Mouse (Mus musculus): ENCODE results near the gene Cbx4.

Cbx4 gene

DNA sequence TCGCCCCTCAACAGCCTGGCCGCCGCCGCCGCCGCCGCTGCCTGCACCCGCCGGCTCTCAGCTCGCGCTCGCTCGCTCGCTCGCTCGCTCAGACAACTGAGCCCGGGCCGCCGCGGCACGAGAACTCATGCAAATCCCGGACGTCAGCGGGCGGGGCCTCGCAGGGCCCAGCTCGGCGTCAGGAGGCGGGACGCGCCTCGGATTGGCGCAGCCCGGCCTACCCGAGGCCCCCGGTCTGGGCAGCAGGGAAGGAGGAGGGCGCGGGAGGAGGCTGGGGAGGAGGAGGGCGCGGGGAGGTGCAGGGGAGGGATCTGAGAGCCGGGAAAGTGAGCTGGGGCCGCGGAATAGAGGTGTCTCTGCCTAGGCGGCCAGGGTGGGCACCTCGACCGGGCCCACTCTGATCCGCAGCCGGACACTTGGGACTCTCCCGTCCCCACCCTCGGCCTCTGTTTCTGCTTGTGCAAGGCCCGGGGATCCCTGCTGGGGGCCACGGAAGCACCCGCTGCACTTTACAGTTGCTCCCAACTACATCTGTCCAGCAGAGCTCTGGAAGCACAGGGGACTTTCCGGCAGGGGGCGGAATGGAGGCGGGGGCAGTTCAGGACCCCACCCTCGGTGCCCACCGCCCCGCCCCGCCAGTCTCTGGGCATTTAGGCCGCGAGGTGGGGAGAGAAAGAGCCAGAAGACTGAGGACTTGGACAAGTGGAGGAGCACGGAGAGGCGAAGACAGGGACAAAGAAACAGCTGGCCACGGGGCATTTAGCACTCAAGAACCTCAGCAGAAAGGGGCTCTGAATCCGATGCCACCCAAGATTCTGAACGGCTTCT, at the start of gene Cbx4:
Gene Cbx4 (minus strand): TSS at position 78 of the 828 bp plus-strand sequence.
- peak; percentile 88 to 89 for DNase-seq (ENCODE audit: low spot score in 2 of 2)

DNA sequence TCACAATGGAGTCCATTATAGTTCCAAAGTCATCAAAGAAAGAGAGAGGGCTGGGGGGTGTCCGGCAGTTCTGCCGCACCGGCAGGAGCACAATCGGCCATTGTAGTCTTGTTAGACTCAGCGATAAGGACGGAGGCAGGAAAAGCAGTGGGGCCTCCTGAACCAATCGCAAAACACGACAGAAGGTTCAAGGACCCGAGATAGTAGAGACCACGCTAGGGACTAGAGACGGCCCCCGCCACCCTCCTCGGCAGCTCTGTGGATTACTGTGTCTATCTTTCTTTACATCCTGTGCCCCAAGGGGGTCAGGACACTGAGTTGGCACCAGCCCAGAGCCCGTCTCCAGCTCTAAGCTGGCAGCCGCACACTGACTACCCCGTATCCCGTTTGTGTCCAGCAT, 48.6 kb upstream of the Cbx4 start:
- no peak for DNase-seq (ENCODE audit: low spot score in 2 of 2)

DNA sequence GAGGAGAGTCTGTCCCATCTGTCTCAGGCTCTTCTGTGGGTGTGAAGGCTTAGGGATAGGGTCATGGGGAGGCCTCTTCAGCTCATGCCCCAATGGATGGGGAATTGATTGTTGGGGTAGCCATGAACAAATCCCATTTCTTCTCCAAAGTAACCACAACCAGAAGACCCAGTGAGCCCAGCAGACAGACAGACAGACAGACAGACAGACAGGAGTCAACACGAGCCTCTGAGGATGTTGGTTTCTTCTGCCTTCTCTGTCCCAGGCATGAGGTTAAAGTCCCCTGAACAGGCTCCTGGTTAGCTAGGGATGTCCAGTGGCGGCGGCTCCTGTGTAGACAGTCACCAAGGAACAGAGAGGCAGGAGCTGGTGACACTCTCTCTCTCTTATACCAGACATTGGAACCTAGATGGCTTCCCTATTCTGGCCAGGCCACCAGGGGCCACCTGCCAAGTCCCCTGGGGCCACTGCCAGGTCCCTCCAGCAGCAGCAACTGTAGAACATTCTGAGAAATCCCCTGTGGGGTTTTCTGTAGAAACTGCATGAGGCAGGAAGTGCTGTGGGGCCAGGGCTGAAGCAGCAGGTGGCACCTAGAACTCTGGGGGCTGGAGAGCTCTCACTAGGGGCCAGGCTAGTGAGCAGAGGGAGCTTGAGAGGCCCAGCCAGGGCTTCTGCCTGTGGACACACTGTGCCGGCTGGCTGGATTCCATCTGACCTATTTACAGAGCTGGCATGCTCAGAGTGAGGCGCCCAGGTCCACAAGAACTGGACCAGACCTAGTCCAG, 47.6 kb upstream of the Cbx4 start:
- DNase-seq (ENCODE audit: low spot score in 2 of 2), result peak; percentile 56 to 61

DNA sequence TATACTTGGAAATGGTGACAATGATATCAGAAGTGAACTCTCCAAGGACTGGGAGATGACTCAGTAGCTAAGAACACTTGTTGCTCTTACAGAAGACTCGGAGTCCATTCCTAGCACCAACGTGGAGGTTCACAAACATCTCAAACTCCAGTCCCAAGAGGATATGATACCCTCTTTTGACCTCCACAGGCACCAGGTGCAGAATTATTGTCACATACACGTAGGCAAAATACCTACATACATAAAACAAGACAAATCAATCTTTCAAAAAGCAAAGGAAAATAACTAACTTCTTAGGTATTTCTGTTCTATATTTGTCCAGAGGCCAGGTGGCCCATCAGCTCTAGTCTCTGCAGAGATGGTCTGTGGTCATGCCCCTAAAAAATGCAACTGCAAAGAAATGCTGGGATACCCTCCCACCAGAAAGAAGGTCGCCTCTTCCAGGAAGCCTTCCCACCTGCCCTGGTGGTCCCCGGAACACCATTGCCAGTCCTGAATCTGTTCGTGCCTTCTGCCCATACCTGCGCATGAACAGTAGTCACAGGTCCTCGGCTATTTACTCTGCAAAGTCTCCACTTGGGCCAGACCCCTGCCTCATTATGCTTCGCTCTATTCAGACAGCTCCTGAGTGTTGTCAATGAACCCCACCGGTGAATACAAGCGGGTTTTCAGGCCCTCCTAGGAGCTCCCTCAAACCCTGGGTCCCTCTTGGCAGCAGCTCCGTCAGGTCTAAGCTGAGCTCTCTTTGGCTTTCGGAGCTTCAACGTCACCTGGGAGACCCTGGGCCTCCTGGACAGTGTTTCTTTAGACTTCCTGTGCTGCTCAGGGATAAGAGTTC, 46.4 kb upstream of the Cbx4 start:
- no peak for DNase-seq (ENCODE audit: low spot score in 2 of 2)

DNA sequence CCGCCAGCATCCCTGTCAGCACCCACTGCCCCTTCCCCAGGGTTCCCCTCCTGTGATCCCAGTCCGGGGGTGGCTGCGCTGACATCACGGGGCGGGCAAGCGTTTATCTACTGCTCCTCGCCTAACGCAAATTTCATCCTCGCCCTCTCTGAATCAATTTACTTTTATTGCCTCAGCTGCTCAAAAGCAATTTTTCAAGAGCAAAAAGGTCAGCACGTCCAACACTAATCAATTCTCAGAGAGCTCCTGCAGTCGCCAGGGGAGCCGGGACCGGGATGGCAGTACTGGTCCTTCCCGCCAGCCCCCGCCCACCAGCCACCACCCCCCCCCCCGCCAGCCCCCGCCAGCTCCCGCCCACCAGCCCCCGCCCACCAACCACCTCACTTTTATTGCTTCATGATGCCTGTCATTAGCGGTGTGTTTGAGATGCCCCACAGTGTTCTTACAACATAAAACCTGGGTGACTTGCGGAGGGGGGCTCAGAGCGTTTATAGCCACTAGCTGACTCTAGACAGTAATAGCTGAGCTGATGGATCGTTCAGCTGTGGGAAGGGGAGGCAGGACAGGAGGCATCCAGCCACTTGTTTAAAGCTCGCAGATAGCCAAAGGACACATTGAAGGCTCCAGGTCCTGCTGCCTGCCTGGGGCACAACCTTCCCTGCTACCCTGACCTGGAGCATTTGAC, 44.2 kb upstream of the Cbx4 start:
- no peak for DNase-seq (ENCODE audit: low spot score in 2 of 2)

DNA sequence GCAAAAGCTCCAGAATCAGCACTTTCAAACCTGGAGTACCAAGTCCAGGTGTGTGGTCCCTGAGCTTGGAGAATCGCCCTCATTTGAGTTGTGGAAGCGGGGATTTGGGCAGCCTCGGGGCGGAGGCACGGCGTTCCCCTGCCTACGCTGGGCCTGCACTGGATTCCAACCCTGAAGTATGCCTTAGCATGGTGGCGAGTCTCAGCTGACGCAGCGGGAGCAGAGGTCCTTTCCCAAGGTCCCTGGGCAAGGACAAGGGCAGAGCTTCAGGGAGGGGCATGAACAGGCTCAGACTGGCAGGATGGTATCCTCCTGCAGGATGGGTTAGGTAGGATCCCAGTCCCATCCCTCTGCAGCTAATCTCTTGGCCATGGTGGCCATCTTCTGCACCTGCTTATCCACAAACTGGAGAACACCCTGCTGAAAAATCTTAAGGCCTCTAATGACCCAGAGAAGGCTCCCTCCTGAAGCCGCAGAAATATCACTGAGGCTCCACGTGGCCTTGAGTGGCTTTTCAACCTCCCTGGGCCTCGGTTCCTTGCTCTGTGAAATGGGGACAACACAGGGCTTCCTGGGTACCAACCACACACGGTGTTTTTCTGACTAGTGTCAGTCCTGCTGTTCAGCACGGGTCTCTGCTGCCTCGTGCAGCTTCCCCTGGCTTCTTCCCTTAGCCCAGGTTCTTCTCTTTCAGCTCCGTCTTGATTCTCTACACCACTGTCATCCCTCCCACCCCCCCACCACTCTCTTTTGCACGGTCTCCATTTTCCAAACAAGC, 43.4 kb upstream of the Cbx4 start:
- no peak for DNase-seq (ENCODE audit: low spot score in 2 of 2)

DNA sequence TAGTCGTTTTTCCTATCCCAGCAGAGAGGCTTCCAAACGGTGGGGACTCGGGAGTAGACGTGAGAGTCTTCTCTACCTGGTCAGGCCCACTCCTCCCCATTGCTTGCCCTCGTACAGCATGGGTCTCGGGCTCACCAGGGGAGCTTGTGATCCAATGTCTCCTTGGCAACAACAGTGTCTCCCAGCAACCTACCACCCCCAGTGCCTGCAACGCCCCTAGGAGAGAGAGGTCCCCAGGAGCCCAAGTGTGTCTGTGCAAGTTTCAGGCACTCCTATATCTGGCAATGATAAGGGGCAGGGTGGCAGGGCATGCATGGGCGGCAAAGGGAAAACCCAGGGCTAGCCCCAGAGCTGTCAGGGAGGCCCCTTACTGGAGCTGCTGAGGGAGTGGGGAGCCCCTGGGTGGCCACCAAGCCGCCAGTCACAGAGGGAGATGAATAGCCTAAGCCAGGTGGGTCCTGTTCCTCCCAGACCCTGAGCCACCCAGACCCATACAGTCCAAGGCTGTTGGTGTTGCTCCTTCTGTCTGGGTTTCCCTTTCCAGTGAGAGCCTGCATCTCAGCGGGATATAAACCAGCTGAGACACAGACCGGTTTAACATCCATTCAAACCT, 42.8 kb upstream of the Cbx4 start:
- no peak for DNase-seq (ENCODE audit: low spot score in 2 of 2)

GRCm38 (mm10) chr11:119127686-119128473, 41.9 kb upstream of the Cbx4 start:
- peak; percentile 49 to 70 for DNase-seq (ENCODE audit: low spot score in 2 of 2)

DNA sequence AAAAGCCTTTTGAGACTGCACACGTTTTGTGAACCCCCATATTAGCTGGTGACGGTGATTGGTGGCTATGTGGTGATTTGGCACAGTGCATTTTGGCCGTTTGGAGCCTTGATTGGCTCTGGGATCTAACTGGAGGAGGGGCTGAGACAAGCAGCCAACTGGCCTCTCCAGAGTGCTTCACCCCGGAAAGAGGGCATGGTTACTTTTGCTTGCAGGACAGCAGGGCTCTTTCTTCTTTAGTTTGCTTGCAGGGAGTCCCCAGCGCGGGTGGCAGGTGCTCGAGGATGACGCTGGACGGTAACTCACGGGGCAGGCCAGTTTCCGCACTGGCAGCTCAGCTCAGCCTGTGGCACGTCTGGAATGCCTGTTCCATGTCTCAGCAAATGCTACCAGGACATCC, 41.1 kb upstream of the Cbx4 start:
- no peak for DNase-seq (ENCODE audit: low spot score in 2 of 2)

- DNase-seq (ENCODE audit: low spot score in 2 of 2), result peak; percentile 88 to 91
These were observed 40.2 kb upstream of the Cbx4 start for GRCm38 (mm10) chr11:119125929-119126861.

DNA sequence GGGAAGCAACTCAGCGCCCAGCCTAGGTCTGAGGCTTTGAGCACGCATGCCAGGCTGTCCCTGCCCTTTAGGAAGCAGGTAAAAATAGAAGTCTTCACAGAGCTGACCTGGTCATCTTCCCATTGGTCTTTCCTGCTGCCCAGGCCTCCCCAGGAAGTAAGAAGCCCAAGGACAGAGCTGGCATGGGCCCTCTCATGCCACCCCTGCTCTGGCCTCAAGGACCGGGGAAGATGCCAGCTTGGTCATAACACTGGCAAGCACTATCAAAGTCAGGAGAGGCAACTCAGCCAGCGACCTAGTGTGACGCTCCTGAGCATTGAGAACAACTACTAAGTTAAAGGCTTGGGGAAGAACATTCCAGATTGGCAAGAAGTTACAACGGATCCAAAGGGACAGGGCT, 38.5 kb upstream of the Cbx4 start:
- peak; percentile 73 to 81 for DNase-seq (ENCODE audit: low spot score in 2 of 2)

GRCm38 (mm10) chr11:119123522-119124319, 37.7 kb upstream of the Cbx4 start:
- no peak for DNase-seq (ENCODE audit: low spot score in 2 of 2)

- no peak for DNase-seq (ENCODE audit: low spot score in 2 of 2)
These were observed 36.4 kb upstream of the Cbx4 start for GRCm38 (mm10) chr11:119122396-119122795.

DNA sequence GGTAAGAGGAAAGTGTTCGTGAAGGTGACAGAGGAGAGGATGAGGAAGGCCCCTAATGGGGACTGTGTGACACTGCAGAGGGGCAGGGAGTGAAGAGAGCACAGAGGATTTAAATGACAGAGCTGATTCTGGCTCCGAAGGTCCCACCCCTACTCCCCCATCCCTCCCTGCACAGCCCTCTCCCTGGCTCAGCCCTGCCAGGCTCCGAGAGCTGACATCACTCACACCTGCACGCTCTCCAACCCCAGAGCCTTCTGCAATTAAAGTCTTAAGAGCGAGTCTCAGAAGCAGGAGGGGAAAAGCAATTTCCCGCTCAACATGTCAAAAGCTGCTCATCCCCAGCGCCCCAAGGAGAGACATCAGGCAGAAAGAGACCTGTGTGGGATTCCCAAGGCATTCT, 32.9 kb upstream of the Cbx4 start:
- no peak for DNase-seq (ENCODE audit: low spot score in 2 of 2)

GRCm38 (mm10) chr11:119117945-119118344, 31.9 kb upstream of the Cbx4 start:
- DNase-seq (ENCODE audit: low spot score in 2 of 2), result no peak

DNA sequence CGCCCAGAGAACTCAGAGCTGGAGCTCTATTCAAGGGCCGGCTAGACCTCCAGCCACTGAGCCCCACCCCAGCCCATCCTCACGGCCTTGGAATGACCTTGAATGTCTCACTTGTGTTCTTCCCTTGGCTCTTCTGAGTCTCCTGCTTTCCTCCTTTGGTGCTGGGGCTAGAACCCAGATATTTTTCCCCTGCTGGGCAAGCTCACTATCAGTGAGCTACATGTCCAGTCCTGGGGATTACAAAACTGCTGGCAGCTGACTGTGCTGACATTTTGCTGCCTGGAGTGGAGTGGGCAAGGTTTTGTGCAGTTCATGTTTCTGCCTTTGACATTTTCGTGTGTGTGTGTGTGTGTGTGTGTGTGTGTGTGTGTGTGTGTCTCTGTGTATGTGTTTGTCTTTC, 31.0 kb upstream of the Cbx4 start:
- DNase-seq (ENCODE audit: low spot score in 2 of 2), result no peak

DNA sequence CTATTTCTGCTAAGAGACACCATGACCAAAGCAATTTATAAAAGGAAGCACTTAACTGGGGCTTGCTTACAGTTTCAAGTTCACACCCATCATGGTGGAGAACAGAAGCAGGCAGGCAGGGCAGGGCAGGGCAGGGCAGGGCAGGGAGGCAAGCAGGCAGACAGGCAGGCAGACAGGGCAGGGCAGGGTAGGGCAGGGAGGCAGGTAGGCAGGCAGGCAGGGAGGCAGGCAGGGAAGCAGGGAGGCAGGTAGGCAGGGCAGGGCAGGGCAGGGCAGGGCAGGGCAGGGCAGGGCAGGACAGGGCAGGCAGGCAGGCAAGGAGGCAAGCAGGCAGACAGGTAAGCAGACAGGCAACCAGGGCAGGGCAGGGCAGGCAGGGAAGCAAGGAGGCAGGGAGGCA, 26.7 kb upstream of the Cbx4 start:
- DNase-seq (ENCODE audit: low spot score in 2 of 2), result no peak

GRCm38 (mm10) chr11:119111345-119111744, 25.3 kb upstream of the Cbx4 start:
- no peak for DNase-seq (ENCODE audit: low spot score in 2 of 2)
